Mouse (Mus musculus): ENCODE data around the gene Tcf19.
"Not testable (repeated sequence)": the region's sequence is repeated elsewhere in the genome, so short reads cannot be mapped to it uniquely, and the experiment has no call there.

The Tcf19 gene

GRCm38 (mm10) chr17:35532360-35532759 is 15.7 kb upstream of the Tcf19 start:
- DNase-seq (ENCODE audit: low spot score) = no peak

DNA sequence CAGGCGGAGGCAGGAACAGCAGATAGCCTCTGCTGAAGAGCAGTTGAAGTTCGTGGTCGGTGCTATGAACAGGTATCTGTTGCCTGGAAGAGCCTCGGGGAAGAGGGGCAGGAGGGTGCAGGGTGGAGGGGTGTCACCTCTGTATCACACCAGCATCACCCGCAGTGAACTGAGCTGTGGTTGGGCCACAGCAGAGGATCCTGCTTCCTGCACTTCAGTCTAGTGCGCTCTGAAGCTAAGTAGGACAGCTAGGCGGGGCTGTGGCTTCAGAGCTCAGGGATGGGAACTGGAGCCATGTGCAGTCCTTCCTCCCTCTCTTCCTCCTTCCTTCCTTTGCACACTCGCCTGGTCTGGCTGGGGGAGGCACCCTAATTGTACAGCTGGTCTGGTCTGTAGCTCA is 10.0 kb upstream of the Tcf19 start:
- DNase-seq (ENCODE audit: low spot score) = no peak

GRCm38 (mm10) chr17:35524354-35524753 is 7.7 kb upstream of the Tcf19 start:
- no peak for DNase-seq (ENCODE audit: low spot score)

- no peak for DNase-seq (ENCODE audit: low spot score)
Measured at GRCm38 (mm10) chr17:35517526-35517925, 902 bp upstream of the Tcf19 start.

DNA sequence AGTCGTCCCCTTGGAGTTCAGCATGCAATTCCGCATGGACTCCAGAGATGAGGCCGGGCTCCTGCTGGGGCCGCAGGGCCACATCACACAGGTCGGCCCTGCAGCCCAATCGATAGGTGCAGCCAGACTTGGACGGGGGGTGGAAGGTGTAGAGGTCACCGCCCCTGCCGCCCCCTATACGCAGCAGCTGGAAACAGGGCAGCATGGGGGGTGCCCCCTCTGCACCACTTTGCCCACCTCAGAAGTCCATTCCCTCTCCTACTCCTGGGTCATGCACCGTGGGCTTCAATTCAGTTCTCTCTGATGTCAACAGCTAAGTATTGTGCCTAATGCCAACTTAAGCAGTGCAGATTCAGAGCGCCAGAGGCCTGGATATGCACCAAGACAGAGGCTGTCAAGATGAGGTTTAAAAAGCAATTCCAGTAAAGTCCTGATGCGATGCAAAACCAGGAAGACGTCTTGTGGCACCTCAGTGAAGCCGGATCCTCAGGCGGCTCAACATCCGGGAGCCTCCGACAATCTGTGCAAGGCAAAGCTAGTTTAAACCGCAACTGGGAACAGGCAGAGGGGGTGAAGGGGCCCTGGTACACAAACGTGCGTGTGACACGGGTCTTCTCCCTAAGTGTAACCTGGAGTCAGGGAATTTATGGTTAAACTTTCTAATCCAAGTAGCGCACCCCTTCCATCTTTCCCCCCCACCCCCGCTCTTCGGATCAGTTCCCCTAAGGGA is 548 bp downstream of the Tcf19 start:
- no peak for DNase-seq (ENCODE audit: low spot score)

- no peak for DNase-seq (ENCODE audit: low spot score)
Measured at GRCm38 (mm10) chr17:35514756-35515155, 1.9 kb downstream of the Tcf19 start.

GRCm38 (mm10) chr17:35513886-35514285 is 2.7 kb downstream of the Tcf19 start:
- DNase-seq (ENCODE audit: low spot score) = no peak

- DNase-seq (ENCODE audit: low spot score) = no peak
Measured at GRCm38 (mm10) chr17:35512916-35513626, 3.6 kb downstream of the Tcf19 start.

DNA sequence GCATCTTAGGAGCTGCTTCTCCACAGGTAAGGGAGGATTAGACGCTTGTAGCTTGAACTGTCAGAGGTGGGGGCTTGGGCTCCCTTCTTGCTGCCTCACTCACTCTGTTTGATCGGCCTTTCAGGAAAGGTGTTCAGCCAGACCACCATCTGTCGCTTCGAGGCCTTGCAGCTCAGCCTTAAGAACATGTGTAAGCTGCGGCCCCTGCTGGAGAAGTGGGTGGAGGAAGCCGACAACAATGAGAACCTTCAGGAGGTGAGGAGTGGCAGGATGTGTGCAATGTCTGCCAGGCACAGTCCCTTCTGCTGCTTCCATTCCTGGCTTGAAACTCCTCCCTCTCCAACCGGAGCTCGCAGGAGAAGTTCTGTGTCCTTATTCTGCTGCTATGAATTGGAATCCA is 7.3 kb downstream of the Tcf19 start:
- no peak for DNase-seq (ENCODE audit: low spot score)

- DNase-seq (ENCODE audit: low spot score) = not testable (repeated sequence)
Measured at GRCm38 (mm10) chr17:35508279-35508678, 8.3 kb downstream of the Tcf19 start.

- DNase-seq (ENCODE audit: low spot score) = no peak
Measured at GRCm38 (mm10) chr17:35507556-35508260, 8.9 kb downstream of the Tcf19 start.

DNA sequence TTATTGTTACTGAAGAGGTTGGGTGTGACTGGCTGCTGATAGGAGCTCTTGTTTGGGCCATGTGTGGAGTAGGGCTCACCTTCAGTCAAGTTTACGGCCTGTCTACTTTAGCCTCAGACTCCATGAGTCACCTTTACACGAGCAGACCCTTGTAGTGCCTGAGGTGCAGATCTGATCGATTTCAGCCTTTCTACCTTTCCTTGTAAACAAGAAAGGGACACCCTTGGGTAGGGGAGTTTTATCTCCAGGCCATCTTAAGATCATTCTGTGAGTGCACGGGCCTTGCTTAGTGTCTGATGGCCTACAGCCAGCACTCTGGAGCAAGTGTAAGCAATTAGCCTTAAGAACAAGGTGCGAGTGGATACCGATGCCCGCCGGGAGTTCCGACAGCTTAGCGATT is 9.7 kb downstream of the Tcf19 start:
- DNase-seq (ENCODE audit: low spot score) = no peak

GRCm38 (mm10) chr17:35505776-35506175 is 10.8 kb downstream of the Tcf19 start, which contains the start of gene Pou5f1:
Gene Pou5f1, plus strand, starts transcription at chr17:35506018.
- no peak for DNase-seq (ENCODE audit: low spot score)

GRCm38 (mm10) chr17:35504628-35505481 is 11.8 kb downstream of the Tcf19 start:
- DNase-seq (ENCODE audit: low spot score) = no peak

DNA sequence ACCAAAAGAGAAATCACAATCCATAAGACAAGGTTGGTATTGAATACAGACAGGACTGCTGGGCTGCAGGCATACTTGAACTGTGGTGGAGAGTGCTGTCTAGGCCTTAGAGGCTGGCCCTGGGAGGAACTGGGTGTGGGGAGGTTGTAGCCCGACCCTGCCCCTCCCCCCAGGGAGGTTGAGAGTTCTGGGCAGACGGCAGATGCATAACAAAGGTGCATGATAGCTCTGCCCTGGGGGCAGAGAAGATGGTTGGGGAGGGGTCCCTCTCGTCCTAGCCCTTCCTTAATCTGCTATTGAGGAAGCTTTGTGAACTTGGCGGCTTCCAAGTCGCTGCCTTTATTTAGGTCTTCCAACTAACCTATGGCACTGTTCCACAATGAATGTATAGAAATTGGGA is 12.8 kb downstream of the Tcf19 start:
- DNase-seq (ENCODE audit: low spot score) = no peak

DNA sequence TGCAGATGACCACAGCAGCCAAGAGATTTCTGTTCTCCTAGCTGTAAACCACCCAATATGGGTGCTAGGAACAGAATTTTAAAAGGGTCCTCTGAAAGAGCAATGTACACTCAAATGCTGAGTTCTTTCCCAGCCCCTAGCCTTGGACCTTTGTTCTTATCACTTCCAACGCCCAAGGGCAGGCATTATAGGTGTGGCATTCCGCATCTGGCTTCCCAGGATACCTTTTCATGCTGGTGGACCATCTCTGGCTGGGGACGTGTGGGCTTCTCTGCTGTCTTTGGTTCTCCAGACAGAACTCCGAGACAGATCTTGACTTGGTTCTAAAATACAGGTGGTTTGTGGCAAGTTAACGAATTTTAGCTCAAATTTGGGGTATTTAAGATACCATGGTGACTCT is 13.9 kb downstream of the Tcf19 start:
- no peak for DNase-seq (ENCODE audit: low spot score)

- DNase-seq (ENCODE audit: low spot score) = no peak
Measured at GRCm38 (mm10) chr17:35502226-35502625, 14.4 kb downstream of the Tcf19 start.

GRCm38 (mm10) chr17:35497124-35497523 is 19.5 kb downstream of the Tcf19 start:
- no peak for DNase-seq (ENCODE audit: low spot score)

- no peak for DNase-seq (ENCODE audit: low spot score)
Measured at GRCm38 (mm10) chr17:35490320-35490719, 26.3 kb downstream of the Tcf19 start.

- no peak for DNase-seq (ENCODE audit: low spot score)
Measured at GRCm38 (mm10) chr17:35488041-35488440, 28.6 kb downstream of the Tcf19 start.

- DNase-seq (ENCODE audit: low spot score) = no peak
Measured at GRCm38 (mm10) chr17:35486726-35487125, 29.9 kb downstream of the Tcf19 start.

DNA sequence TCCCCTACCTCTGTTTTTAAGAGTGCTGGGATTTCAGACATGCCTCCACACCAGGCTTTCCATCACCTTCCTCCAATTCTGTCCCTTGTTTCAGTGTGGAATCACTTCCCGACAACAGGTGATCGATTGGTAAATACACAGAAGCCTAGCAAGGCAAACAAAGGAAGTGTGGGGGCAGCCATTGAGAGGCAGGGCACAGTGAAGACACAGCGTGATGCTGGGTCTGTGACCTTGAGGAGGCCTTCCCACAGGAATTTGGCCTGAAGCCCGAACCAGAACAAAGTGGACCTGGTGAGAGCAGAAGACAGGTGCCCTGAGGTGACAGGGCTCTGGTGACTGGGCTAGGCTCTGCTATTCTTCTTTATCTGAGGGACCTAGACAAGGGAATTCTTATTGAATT is 30.9 kb downstream of the Tcf19 start:
- DNase-seq (ENCODE audit: low spot score) = no peak

Measured in urinary bladder, postnatal 10 days (tissue).